Mouse (Mus musculus) embryonic facial prominence, embryonic 13.5 days (tissue): ENCODE measurements around the gene Adam11. TPM values are rescaled to one million over a fixed set of nuclear protein-coding genes. Genes with fewer than 3 reads are reported as not detected.

Source experiments
- ATAC-seq: fragments of 200-750 bp; cut with Nextera tagmentation; 2 replicates; pipeline ENCODE4 v1.8.0; 2017; ENCODE audit warnings: low read depth; ENCODE audit not compliant: insufficient number of reproducible peaks, insufficient read depth, low FRiP score, low TSS enrichment
- H3K27ac ChIP-seq: fragments of 300-500 bp; sonication (generic); 2 replicates; pipeline ENCODE4 v1.5.1; 2015; ENCODE audit warnings: moderate library complexity, mild to moderate bottlenecking, inconsistent platforms
- H3K27me3 ChIP-seq: fragments of 300-500 bp; sonication (generic); 2 replicates; pipeline ENCODE4 v1.6.1; 2015; ENCODE audit warnings: mild to moderate bottlenecking, inconsistent platforms
- H3K36me3 ChIP-seq: fragments of 300-500 bp; sonication (generic); 2 replicates; pipeline ENCODE4 v1.6.1; 2015; ENCODE audit warnings: mild to moderate bottlenecking, inconsistent platforms
- H3K4me1 ChIP-seq: fragments of 300-500 bp; sonication (generic); 2 replicates; pipeline ENCODE4 v1.6.1; 2015; ENCODE audit warnings: inconsistent platforms
- H3K4me2 ChIP-seq: fragments of 300-500 bp; sonication (generic); 2 replicates; pipeline ENCODE4 v1.6.1; 2015; ENCODE audit warnings: moderate library complexity, mild to moderate bottlenecking, inconsistent platforms
- H3K4me3 ChIP-seq: fragments of 300-500 bp; sonication (generic); 2 replicates; pipeline ENCODE4 v1.5.1; 2015; ENCODE audit warnings: mild to moderate bottlenecking, inconsistent platforms
- H3K9ac ChIP-seq: fragments of 300-500 bp; sonication (generic); 2 replicates; pipeline ENCODE4 v1.6.1; 2015; ENCODE audit warnings: mild to moderate bottlenecking, inconsistent platforms
- H3K9me3 ChIP-seq: fragments of 300-500 bp; sonication (generic); 2 replicates; pipeline ENCODE4 v1.6.1; 2016; ENCODE audit warnings: inconsistent platforms
- WGBS: fragments of 180-500 bp; shearing (Covaris S2); methylation state at CpG from one replicate; pipeline ENCODE4 v1.1.7; 2015; ENCODE audit warnings: mixed read lengths; 5-methylcytosine and 5-hydroxymethylcytosine counted together
- polyA plus RNA-seq: library from polyadenylated mRNA; unstranded; fragments of >200 nt; fragmentation: Nextera tagmentation; extraction: Ambion mirVana; gene quantifications from 2 replicates; pipeline ENCODE4 v1.2.1, GENCODE M21; 2015

The Adam11 gene
- polyA plus RNA-seq, 1 experiment from 2014 or later: 14.4 TPM

- ATAC-seq: no peak
- H3K27ac ChIP-seq: peak overlapping the region; percentile 78
- H3K9ac ChIP-seq: peak overlapping the region; percentile 62; the same call in 1 of the 2 replicates
- WGBS: 33% methylated on average over 4 of the region's 4 CpGs
- H3K27me3 ChIP-seq: no peaks in the 10 kb centered on the region; the same call in 1 of the 2 replicates
- H3K4me2 ChIP-seq: peak overlapping the region; percentile 53
- H3K4me1 ChIP-seq: peaks cover 21% of the 10 kb centered on the region
- peak overlapping the region; percentile 16; the same call in 1 of the 2 replicates for H3K4me3 ChIP-seq
- H3K36me3 ChIP-seq: no peaks in the 10 kb centered on the region
- no peaks in the 10 kb centered on the region for H3K9me3 ChIP-seq
Measured at GRCm38 (mm10) chr11:102754416-102754815, 6.8 kb upstream of the Adam11 start.

GRCm38 (mm10) chr11:102755391-102755790 is 5.8 kb upstream of the Adam11 start:
- Histone ChIP-seq H3K9ac (no peak overlapping the region), H3K27ac (no peak overlapping the region), H3K9me3 (no peaks in the 10 kb centered on the region), H3K4me3 (no peak overlapping the region), H3K36me3 (no peaks in the 10 kb centered on the region), H3K4me2 (no peak overlapping the region), H3K27me3 (peaks cover 9% of the 10 kb centered on the region), H3K4me1 (peaks cover 21% of the 10 kb centered on the region)
- ATAC-seq: no peak
- 78% methylated on average over 7 of the region's 7 CpGs for WGBS

- no peak for ATAC-seq
- no peak overlapping the region for H3K9ac ChIP-seq
- H3K4me3 ChIP-seq: no peak overlapping the region
- H3K27me3 ChIP-seq: peaks cover 44% of the 10 kb centered on the region
- H3K4me2 ChIP-seq: no peak overlapping the region
- peaks cover 29% of the 10 kb centered on the region for H3K4me1 ChIP-seq
- H3K9me3 ChIP-seq: no peaks in the 10 kb centered on the region
- H3K27ac ChIP-seq: no peak overlapping the region
- no peaks in the 10 kb centered on the region for H3K36me3 ChIP-seq
- WGBS: 74% methylated on average over 2 of the region's 2 CpGs
Measured at GRCm38 (mm10) chr11:102758977-102759376, 2.3 kb upstream of the Adam11 start.

- Histone ChIP-seq H3K27ac (no peak overlapping the region), H3K4me1 (peaks cover 17% of the 10 kb centered on the region), H3K27me3 (peaks cover 44% of the 10 kb centered on the region), H3K9me3 (no peaks in the 10 kb centered on the region), H3K36me3 (no peaks in the 10 kb centered on the region), H3K4me3 (peak overlapping the region; percentile 66), H3K4me2 (peak overlapping the region; percentile 100), H3K9ac (peak overlapping the region; percentile 77)
- 13% methylated on average over 6 of the region's 6 CpGs for WGBS
- ATAC-seq: no peak
Measured at GRCm38 (mm10) chr11:102760805-102761308, 382 bp upstream of the Adam11 start.

- Histone ChIP-seq H3K9me3 (no peaks in the 10 kb centered on the region), H3K27me3 (peaks cover 44% of the 10 kb centered on the region), H3K4me2 (peak overlapping the region; percentile 100), H3K36me3 (no peaks in the 10 kb centered on the region), H3K9ac (peak overlapping the region; percentile 77), H3K27ac (no peak overlapping the region), H3K4me3 (peak overlapping the region; percentile 66), H3K4me1 (peaks cover 17% of the 10 kb centered on the region)
- WGBS: 10% methylated on average over 15 of the region's 15 CpGs
- no peak; the same call in 1 of the 2 replicates for ATAC-seq
Measured at GRCm38 (mm10) chr11:102762248-102762647, 1.0 kb downstream of the Adam11 start.

- WGBS: 60% methylated on average over 11 of the region's 11 CpGs
- no peak overlapping the region for H3K27ac ChIP-seq
- H3K4me3 ChIP-seq: no peak overlapping the region
- no peaks in the 10 kb centered on the region for H3K36me3 ChIP-seq
- H3K27me3 ChIP-seq: peaks cover 44% of the 10 kb centered on the region
- H3K9ac ChIP-seq: no peak overlapping the region
- no peak for ATAC-seq
- H3K4me1 ChIP-seq: peaks cover 17% of the 10 kb centered on the region
- no peak overlapping the region for H3K4me2 ChIP-seq
- no peaks in the 10 kb centered on the region for H3K9me3 ChIP-seq
Measured at GRCm38 (mm10) chr11:102763009-102763767, 1.9 kb downstream of the Adam11 start.

GRCm38 (mm10) chr11:102765416-102765815 is 4.2 kb downstream of the Adam11 start:
- Histone ChIP-seq H3K4me3 (no peak overlapping the region), H3K4me2 (no peak overlapping the region), H3K27ac (no peak overlapping the region), H3K9me3 (no peaks in the 10 kb centered on the region), H3K27me3 (peaks cover 34% of the 10 kb centered on the region), H3K4me1 (peaks cover 22% of the 10 kb centered on the region), H3K9ac (no peak overlapping the region), H3K36me3 (no peaks in the 10 kb centered on the region)
- ATAC-seq: no peak
- 83% methylated on average over 5 of the region's 5 CpGs for WGBS

GRCm38 (mm10) chr11:102767055-102767670 is 5.9 kb downstream of the Adam11 start:
- peaks cover 22% of the 10 kb centered on the region for H3K27me3 ChIP-seq
- no peak overlapping the region for H3K9ac ChIP-seq
- H3K9me3 ChIP-seq: no peaks in the 10 kb centered on the region
- no peak overlapping the region for H3K4me2 ChIP-seq
- peaks cover 30% of the 10 kb centered on the region for H3K4me1 ChIP-seq
- 64% methylated on average over 6 of the region's 6 CpGs for WGBS
- H3K27ac ChIP-seq: no peak overlapping the region
- no peak for ATAC-seq
- no peak overlapping the region for H3K4me3 ChIP-seq
- H3K36me3 ChIP-seq: no peaks in the 10 kb centered on the region

- WGBS: 83% methylated on average over 6 of the region's 6 CpGs
- ATAC-seq: no peak
- H3K4me2 ChIP-seq: no peak overlapping the region
- no peak overlapping the region for H3K9ac ChIP-seq
- H3K9me3 ChIP-seq: no peaks in the 10 kb centered on the region
- peaks cover 27% of the 10 kb centered on the region for H3K4me1 ChIP-seq
- no peak overlapping the region for H3K4me3 ChIP-seq
- H3K36me3 ChIP-seq: no peaks in the 10 kb centered on the region
- peaks cover 4% of the 10 kb centered on the region; the same call in 1 of the 2 replicates for H3K27me3 ChIP-seq
- no peak overlapping the region for H3K27ac ChIP-seq
Measured at GRCm38 (mm10) chr11:102769141-102769540, 7.9 kb downstream of the Adam11 start.

- Histone ChIP-seq H3K27me3 (peaks cover 4% of the 10 kb centered on the region; the same call in 1 of the 2 replicates), H3K9me3 (no peaks in the 10 kb centered on the region), H3K4me1 (peaks cover 29% of the 10 kb centered on the region), H3K4me3 (no peak overlapping the region), H3K27ac (0 out of 2 replicates have a peak overlapping the region, but pooled peaks have one; percentile 16), H3K4me2 (no peak overlapping the region), H3K9ac (peak overlapping the region; percentile 36; the same call in 1 of the 2 replicates), H3K36me3 (no peaks in the 10 kb centered on the region)
- no peak for ATAC-seq
- WGBS: 84% methylated on average over 12 of the region's 12 CpGs
Measured at GRCm38 (mm10) chr11:102769993-102770661, 8.9 kb downstream of the Adam11 start.

- ATAC-seq: no peak
- no peaks in the 10 kb centered on the region for H3K36me3 ChIP-seq
- H3K27me3 ChIP-seq: peaks cover 4% of the 10 kb centered on the region; the same call in 1 of the 2 replicates
- peaks cover 36% of the 10 kb centered on the region for H3K4me1 ChIP-seq
- H3K9ac ChIP-seq: peak overlapping the region; percentile 36
- H3K4me2 ChIP-seq: no peak overlapping the region
- 28% methylated on average over 15 of the region's 15 CpGs for WGBS
- H3K4me3 ChIP-seq: no peak overlapping the region
- no peaks in the 10 kb centered on the region for H3K9me3 ChIP-seq
- H3K27ac ChIP-seq: 0 out of 2 replicates have a peak overlapping the region, but pooled peaks have one; percentile 16
Measured at GRCm38 (mm10) chr11:102770662-102771435, 9.6 kb downstream of the Adam11 start.
